Mouse (Mus musculus): ENCODE data around the gene Lap3. TPM values are rescaled to one million over a fixed set of nuclear protein-coding genes. Genes with fewer than 3 reads are reported as not detected.

Lap3 gene
- polyA plus RNA-seq, 1 experiment from 2014 or later, result 108 TPM

DNA sequence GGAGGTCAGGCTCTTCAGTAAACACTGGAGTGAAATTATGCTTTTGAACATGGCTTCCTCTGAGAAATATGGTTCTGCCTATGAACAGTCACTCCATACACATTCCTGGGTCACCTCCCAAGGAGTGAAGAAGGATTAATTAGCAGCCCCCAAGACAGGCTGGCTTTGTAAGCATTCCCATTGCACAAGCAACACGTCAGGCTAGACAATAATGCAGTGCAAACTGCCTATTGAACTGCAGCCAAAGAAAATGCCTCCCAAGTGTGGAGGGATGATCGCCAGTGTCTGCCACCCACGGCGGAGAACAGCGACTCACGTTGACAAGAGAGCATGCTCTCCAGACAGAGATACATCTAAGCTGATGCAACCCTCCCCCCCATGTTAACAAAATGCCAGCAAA is 16.9 kb upstream of the Lap3 start:
- Histone ChIP-seq H3K36me3 (ENCODE audit: control insufficient read depth, insufficient read depth) (no peaks in the 10 kb centered on the region), H3K4me3 (ENCODE audit: low read depth, low read length) (no peak overlapping the region), H3K4me1 (replicated peaks; ENCODE audit: control insufficient read depth, insufficient read depth, low read length) (no peaks in the 10 kb centered on the region), H3K4me2 (replicated peaks; ENCODE audit: low read depth) (no peak overlapping the region), H3K9me3 (ENCODE audit: control insufficient read depth) (no peaks in the 10 kb centered on the region), H3K27ac (ENCODE audit: low read depth, low read length) (no peak overlapping the region), H3K27me3 (replicated peaks; ENCODE audit: control insufficient read depth, insufficient read depth, low read length) (no peaks in the 10 kb centered on the region), H3K9ac (ENCODE audit: low read depth, low read length) (no peak overlapping the region)
- WGBS, result 49% methylated on average over 6 of the region's 6 CpGs
- ATAC-seq, result no peak
- no peak for TF ChIP-seq CTCF (IDR thresholded peaks at IDR 0.05; ENCODE audit: low read depth)

DNA sequence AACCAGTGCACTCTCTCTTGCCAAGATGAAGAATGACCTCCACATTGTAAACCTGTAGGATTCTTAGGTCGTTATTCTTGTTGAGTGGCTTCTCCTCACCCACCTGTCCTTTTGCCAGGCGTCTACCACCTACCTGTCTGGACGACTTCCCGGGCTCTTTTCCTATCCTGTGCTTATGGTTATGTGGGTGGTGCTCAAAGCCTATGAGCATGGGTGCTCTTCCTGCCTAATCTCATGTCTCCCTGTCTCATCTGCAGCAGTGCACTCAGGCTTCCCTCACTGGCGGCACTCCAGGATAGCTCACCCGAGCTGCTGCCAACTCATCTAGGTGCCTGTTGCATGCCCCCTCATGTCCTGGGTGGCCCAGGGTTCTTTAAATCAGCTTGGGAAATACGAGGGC is 15.6 kb upstream of the Lap3 start:
- H3K27ac ChIP-seq (ENCODE audit: low read depth, low read length), result no peak overlapping the region
- H3K4me3 ChIP-seq (ENCODE audit: low read depth, low read length), result no peak overlapping the region
- no peaks in the 10 kb centered on the region for H3K27me3 ChIP-seq (replicated peaks; ENCODE audit: control insufficient read depth, insufficient read depth, low read length)
- H3K9ac ChIP-seq (ENCODE audit: low read depth, low read length), result no peak overlapping the region
- H3K9me3 ChIP-seq (ENCODE audit: control insufficient read depth), result no peaks in the 10 kb centered on the region
- WGBS, result 76% methylated on average over 7 of the region's 7 CpGs
- H3K36me3 ChIP-seq (ENCODE audit: control insufficient read depth, insufficient read depth), result no peaks in the 10 kb centered on the region
- no peak overlapping the region for H3K4me2 ChIP-seq (replicated peaks; ENCODE audit: low read depth)
- TF ChIP-seq CTCF (IDR thresholded peaks at IDR 0.05; ENCODE audit: low read depth), result no peak
- no peak for ATAC-seq
- no peaks in the 10 kb centered on the region for H3K4me1 ChIP-seq (replicated peaks; ENCODE audit: control insufficient read depth, insufficient read depth, low read length)

GRCm38 (mm10) chr5:45480066-45480465 is 13.1 kb upstream of the Lap3 start:
- Histone ChIP-seq H3K36me3 (ENCODE audit: control insufficient read depth, insufficient read depth) (no peaks in the 10 kb centered on the region), H3K4me2 (replicated peaks; ENCODE audit: low read depth) (no peak overlapping the region), H3K4me1 (replicated peaks; ENCODE audit: control insufficient read depth, insufficient read depth, low read length) (no peaks in the 10 kb centered on the region), H3K4me3 (ENCODE audit: low read depth, low read length) (no peak overlapping the region), H3K27ac (ENCODE audit: low read depth, low read length) (no peak overlapping the region), H3K27me3 (replicated peaks; ENCODE audit: control insufficient read depth, insufficient read depth, low read length) (no peaks in the 10 kb centered on the region), H3K9ac (ENCODE audit: low read depth, low read length) (no peak overlapping the region), H3K9me3 (ENCODE audit: control insufficient read depth) (no peaks in the 10 kb centered on the region)
- WGBS, result 94% methylated on average over 1 of the region's 1 CpGs
- no peak for TF ChIP-seq CTCF (IDR thresholded peaks at IDR 0.05; ENCODE audit: low read depth)
- ATAC-seq, result no peak

- Histone ChIP-seq H3K4me1 (replicated peaks; ENCODE audit: control insufficient read depth, insufficient read depth, low read length) (no peaks in the 10 kb centered on the region), H3K36me3 (ENCODE audit: control insufficient read depth, insufficient read depth) (no peaks in the 10 kb centered on the region), H3K9ac (ENCODE audit: low read depth, low read length) (no peak overlapping the region), H3K27ac (ENCODE audit: low read depth, low read length) (no peak overlapping the region), H3K4me3 (ENCODE audit: low read depth, low read length) (no peak overlapping the region), H3K4me2 (replicated peaks; ENCODE audit: low read depth) (no peak overlapping the region), H3K27me3 (replicated peaks; ENCODE audit: control insufficient read depth, insufficient read depth, low read length) (no peaks in the 10 kb centered on the region), H3K9me3 (ENCODE audit: control insufficient read depth) (no peaks in the 10 kb centered on the region)
- TF ChIP-seq CTCF (IDR thresholded peaks at IDR 0.05; ENCODE audit: low read depth), result no peak
- no peak for ATAC-seq
- 87% methylated on average over 2 of the region's 2 CpGs for WGBS
These were observed 12.0 kb upstream of the Lap3 start for GRCm38 (mm10) chr5:45481125-45481524.

DNA sequence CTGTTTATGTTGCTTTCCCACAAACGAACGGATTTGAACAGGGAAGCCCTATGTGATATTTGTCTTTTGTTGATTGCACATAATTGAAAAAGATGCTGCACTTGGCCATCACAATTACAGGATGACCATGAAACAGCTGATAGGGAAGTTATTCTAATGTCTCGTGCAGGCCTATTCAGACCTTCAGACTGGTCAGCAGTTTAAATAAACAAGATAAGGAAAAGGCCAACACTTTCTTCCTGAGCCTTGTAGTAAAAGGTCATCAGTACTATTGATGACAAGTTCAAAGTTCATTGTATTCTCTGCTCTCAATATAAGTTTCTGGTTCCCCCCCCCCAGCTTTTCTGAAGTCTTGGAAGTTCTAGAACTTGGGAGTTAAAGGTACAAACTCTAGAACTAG is 10.6 kb upstream of the Lap3 start:
- no peak overlapping the region for H3K4me3 ChIP-seq (ENCODE audit: low read depth, low read length)
- H3K4me1 ChIP-seq (replicated peaks; ENCODE audit: control insufficient read depth, insufficient read depth, low read length), result no peaks in the 10 kb centered on the region
- no peaks in the 10 kb centered on the region for H3K27me3 ChIP-seq (replicated peaks; ENCODE audit: control insufficient read depth, insufficient read depth, low read length)
- TF ChIP-seq CTCF (IDR thresholded peaks at IDR 0.05; ENCODE audit: low read depth), result no peak
- no peak overlapping the region for H3K9ac ChIP-seq (ENCODE audit: low read depth, low read length)
- no peaks in the 10 kb centered on the region for H3K9me3 ChIP-seq (ENCODE audit: control insufficient read depth)
- ATAC-seq, result no peak
- no peak overlapping the region for H3K4me2 ChIP-seq (replicated peaks; ENCODE audit: low read depth)
- no peak overlapping the region for H3K27ac ChIP-seq (ENCODE audit: low read depth, low read length)
- no peaks in the 10 kb centered on the region for H3K36me3 ChIP-seq (ENCODE audit: control insufficient read depth, insufficient read depth)
- 60% methylated on average over 3 of the region's 3 CpGs for WGBS

- Histone ChIP-seq H3K9ac (ENCODE audit: low read depth, low read length) (no peak overlapping the region), H3K36me3 (ENCODE audit: control insufficient read depth, insufficient read depth) (no peaks in the 10 kb centered on the region), H3K4me3 (ENCODE audit: low read depth, low read length) (no peak overlapping the region), H3K27ac (ENCODE audit: low read depth, low read length) (no peak overlapping the region), H3K9me3 (ENCODE audit: control insufficient read depth) (no peaks in the 10 kb centered on the region), H3K27me3 (replicated peaks; ENCODE audit: control insufficient read depth, insufficient read depth, low read length) (no peaks in the 10 kb centered on the region), H3K4me1 (replicated peaks; ENCODE audit: control insufficient read depth, insufficient read depth, low read length) (no peaks in the 10 kb centered on the region), H3K4me2 (replicated peaks; ENCODE audit: low read depth) (no peak overlapping the region)
- TF ChIP-seq CTCF (IDR thresholded peaks at IDR 0.05; ENCODE audit: low read depth), result no peak
- 83% methylated on average over 1 of the region's 1 CpGs for WGBS
- ATAC-seq, result no peak
These were observed 9.5 kb upstream of the Lap3 start for GRCm38 (mm10) chr5:45483654-45484053.

- ATAC-seq, result peak; percentile 22
These were observed 1.4 kb upstream of the Lap3 start for GRCm38 (mm10) chr5:45491776-45492175.

More at GRCm38 (mm10) chr5:45491776-45492175, 1.4 kb upstream of the Lap3 start:
- Histone ChIP-seq H3K9me3 (ENCODE audit: control insufficient read depth) (no peaks in the 10 kb centered on the region), H3K27ac (ENCODE audit: low read depth, low read length) (no peak overlapping the region), H3K4me3 (ENCODE audit: low read depth, low read length) (no peak overlapping the region), H3K4me1 (replicated peaks; ENCODE audit: control insufficient read depth, insufficient read depth, low read length) (peaks cover 6% of the 10 kb centered on the region; the same call in 1 of the 2 replicates), H3K9ac (ENCODE audit: low read depth, low read length) (no peak overlapping the region), H3K27me3 (replicated peaks; ENCODE audit: control insufficient read depth, insufficient read depth, low read length) (no peaks in the 10 kb centered on the region), H3K4me2 (replicated peaks; ENCODE audit: low read depth) (no peak overlapping the region), H3K36me3 (ENCODE audit: control insufficient read depth, insufficient read depth) (0 out of 2 replicates have a peak, but pooled peaks cover 1% of the 10 kb centered on the region)
- TF ChIP-seq CTCF (IDR thresholded peaks at IDR 0.05; ENCODE audit: low read depth), result no peak
- 26% methylated on average over 4 of the region's 4 CpGs for WGBS

Measured in intestine, postnatal 0 days (tissue).